Mouse (Mus musculus) macrophage (primary cell): ENCODE results near the gene Imp3. TPM values are rescaled to one million over a fixed set of nuclear protein-coding genes. Genes with fewer than 3 reads are reported as not detected.
"Not testable (repeated sequence)": the region's sequence is repeated elsewhere in the genome, so short reads cannot be mapped to it uniquely, and the experiment has no call there.

Experiments used
- H3K27ac ChIP-seq: fragments of 350-480 bp; formaldehyde crosslinking; 2 replicates; pipeline ENCODE4 v1.9.0; 2021
- H3K36me3 ChIP-seq: fragments of 350-480 bp; formaldehyde crosslinking; 2 replicates; pipeline ENCODE4 v1.9.0; 2021; ENCODE audit errors: inconsistent target
- H3K4me3 ChIP-seq: fragments of 350-480 bp; formaldehyde crosslinking; 2 replicates; pipeline ENCODE4 v1.9.0; 2021; ENCODE audit errors: inconsistent target
- H3K79me2 ChIP-seq: fragments of 350-480 bp; formaldehyde crosslinking; 2 replicates; pipeline ENCODE4 v1.9.0; 2021; ENCODE audit errors: inconsistent target
- WGBS: methylation state at CpG from one replicate; pipeline ENCODE4 v1.1.7; 2026; ENCODE audit warnings: inconsistent platforms; ENCODE audit not compliant: missing documents; 5-methylcytosine and 5-hydroxymethylcytosine counted together
- polyA plus RNA-seq: library from polyadenylated mRNA; stranded (reverse); fragments of 250-400 nt; gene quantifications from 3 replicates; pipeline ENCODE4 v1.2.4, GENCODE M21; 2018; ENCODE audit warnings: inconsistent platforms

Gene Imp3
- polyA plus RNA-seq, 1 experiment from 2014 or later: 8.7 TPM

GRCm38 (mm10) chr9:56909991-56910390 is 27.3 kb upstream of the Imp3 start:
- H3K27ac ChIP-seq, H3K4me3 ChIP-seq: not testable (repeated sequence)
- WGBS: 67% methylated on average over 4 of the region's 4 CpGs

DNA sequence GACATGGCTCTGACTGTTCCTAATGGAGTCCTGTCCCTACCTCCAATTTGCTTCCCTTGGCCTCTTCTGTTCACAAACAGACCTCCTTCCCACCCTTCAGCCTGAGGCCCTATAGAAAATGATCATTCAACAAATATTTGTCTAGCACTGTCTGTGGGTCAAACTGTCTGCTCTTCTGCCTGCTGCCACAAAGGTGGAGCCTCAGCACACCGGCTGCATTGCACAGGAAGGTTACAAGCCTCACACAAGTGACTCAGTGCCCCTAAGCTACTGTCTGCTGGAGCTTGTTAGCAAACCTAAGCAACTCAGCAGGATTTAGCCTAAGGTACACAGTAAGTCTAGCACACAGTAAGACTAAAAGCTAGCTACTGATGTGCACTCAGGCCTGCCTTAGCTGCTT is 26.3 kb upstream of the Imp3 start:
- Histone ChIP-seq H3K27ac (no peak overlapping the region), H3K36me3 (no peaks in the 10 kb centered on the region), H3K79me2 (no peaks in the 10 kb centered on the region), H3K4me3 (no peak overlapping the region)
- WGBS: 75% methylated on average over 1 of the region's 1 CpGs

More at GRCm38 (mm10) chr9:56909991-56910390, 27.3 kb upstream of the Imp3 start:
- H3K36me3 ChIP-seq, H3K79me2 ChIP-seq: not testable (repeated sequence)

DNA sequence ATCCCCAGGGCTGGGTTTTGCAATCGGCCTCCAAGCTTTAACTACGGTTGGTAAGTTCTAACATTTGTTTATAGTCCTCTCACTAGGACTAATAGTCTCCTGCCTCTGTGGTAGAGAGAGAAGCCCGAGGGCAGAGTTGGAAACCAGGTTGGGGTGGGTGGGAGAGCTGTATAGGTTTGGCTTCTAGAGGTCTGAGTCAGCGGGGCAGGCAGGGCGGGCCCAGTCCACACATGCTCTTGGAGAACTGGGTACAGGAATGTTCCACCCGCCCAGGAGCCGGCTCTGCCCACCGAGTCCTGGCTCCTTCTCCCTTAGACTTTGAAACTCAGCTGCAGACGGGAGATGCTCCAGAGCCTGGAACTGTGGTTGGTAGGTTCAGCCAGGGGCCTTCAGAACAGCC is 23.3 kb upstream of the Imp3 start:
- WGBS: 88% methylated on average over 9 of the region's 9 CpGs
- no peaks in the 10 kb centered on the region for H3K79me2 ChIP-seq
- H3K36me3 ChIP-seq: peaks cover 17% of the 10 kb centered on the region
- H3K4me3 ChIP-seq: no peak overlapping the region
- H3K27ac ChIP-seq: no peak overlapping the region

DNA sequence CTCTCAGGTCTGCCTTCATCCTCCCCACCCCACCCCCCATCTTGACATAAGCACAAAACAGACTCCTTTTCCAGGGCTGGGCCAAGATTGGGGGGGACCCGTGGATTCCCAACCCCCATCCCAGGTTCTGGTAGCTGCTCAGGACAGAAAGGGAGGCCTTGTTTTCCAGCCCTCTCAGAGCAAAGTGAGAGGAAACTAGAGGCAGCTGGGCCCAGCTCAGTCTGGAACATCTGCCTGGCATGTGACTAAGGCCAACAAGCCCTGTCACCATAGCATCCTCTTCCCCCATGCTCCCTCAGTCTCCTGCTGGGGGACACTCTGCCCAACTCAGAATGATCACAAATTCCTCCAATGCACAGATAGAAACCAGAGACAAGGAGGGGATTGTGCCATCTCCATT is 22.2 kb upstream of the Imp3 start:
- WGBS: 75% methylated on average over 1 of the region's 1 CpGs
- peaks cover 24% of the 10 kb centered on the region for H3K36me3 ChIP-seq
- no peak overlapping the region for H3K4me3 ChIP-seq
- H3K79me2 ChIP-seq: no peaks in the 10 kb centered on the region
- H3K27ac ChIP-seq: no peak overlapping the region

DNA sequence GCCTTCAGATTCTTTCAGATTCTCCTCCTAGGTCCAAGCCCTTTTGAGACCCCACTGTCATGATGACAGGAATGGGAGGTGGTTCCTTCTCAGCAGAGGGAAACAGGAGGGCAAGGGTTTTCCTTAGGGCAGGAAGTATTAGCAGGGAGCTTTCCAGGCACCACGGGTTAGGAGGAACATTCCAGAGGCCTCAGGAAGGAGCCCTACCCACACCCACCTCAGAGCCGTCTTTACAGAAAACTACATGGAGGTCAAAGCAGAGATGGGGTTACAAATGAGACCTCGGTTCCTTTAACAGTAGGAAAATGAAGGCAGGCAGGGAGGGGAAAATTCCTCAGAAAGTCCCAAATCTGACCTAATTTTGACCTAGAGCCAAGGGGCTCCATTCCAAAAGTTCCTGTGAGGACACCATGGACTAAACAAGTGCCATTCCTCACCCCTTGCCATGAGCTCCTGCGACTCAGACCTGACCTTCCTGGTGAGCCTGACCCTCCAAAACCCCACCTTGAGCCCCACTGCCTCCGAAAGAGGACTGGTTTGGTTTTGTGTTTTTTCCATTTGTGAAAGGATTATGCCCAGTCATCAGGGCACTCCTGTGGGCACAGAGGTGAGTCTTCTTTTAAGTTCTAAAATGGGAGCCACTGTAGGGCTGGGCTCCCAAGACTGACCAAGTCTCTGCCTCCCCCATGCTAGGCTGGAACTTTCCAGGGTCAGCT is 21.4 kb upstream of the Imp3 start:
- H3K27ac ChIP-seq: no peak overlapping the region
- no peak overlapping the region for H3K4me3 ChIP-seq
- peaks cover 25% of the 10 kb centered on the region for H3K36me3 ChIP-seq
- WGBS: 87% methylated on average over 5 of the region's 5 CpGs
- no peaks in the 10 kb centered on the region for H3K79me2 ChIP-seq

DNA sequence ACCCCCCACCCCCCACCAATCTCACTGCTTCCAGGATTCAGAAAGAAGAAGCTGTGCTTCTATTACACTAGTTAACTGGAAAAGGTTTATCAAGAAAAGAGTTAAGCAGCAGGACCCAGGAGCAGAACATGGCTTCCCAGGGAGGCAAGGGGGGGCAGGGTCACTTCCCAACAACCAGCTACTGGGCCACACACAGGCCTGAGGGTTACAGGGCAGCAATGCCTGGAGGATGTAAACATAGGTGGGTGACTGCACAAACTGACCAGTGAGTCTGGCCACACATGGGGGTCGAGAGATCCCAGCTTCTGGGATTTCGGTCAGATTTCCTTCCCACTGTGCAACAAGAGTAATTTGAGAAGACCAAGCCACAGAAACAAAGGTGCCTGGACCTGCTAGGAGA is 20.1 kb upstream of the Imp3 start:
- Histone ChIP-seq H3K27ac (no peak overlapping the region), H3K36me3 (peaks cover 36% of the 10 kb centered on the region), H3K4me3 (no peak overlapping the region), H3K79me2 (no peaks in the 10 kb centered on the region; the same call in 1 of the 2 replicates)
- 83% methylated on average over 2 of the region's 2 CpGs for WGBS

- Histone ChIP-seq H3K27ac (no peak overlapping the region), H3K79me2 (peaks cover 5% of the 10 kb centered on the region; the same call in 1 of the 2 replicates), H3K36me3 (peaks cover 39% of the 10 kb centered on the region), H3K4me3 (no peak overlapping the region)
- WGBS: 96% methylated on average over 13 of the region's 13 CpGs
Observed at GRCm38 (mm10) chr9:56918466-56918865, 18.8 kb upstream of the Imp3 start.

- no peak overlapping the region for H3K27ac ChIP-seq
- 76% methylated on average over 4 of the region's 4 CpGs for WGBS
- H3K4me3 ChIP-seq: no peak overlapping the region
- peaks cover 29% of the 10 kb centered on the region; the same call in 1 of the 2 replicates for H3K79me2 ChIP-seq
- peaks cover 33% of the 10 kb centered on the region for H3K36me3 ChIP-seq
Observed at GRCm38 (mm10) chr9:56922746-56923145, 14.5 kb upstream of the Imp3 start.

DNA sequence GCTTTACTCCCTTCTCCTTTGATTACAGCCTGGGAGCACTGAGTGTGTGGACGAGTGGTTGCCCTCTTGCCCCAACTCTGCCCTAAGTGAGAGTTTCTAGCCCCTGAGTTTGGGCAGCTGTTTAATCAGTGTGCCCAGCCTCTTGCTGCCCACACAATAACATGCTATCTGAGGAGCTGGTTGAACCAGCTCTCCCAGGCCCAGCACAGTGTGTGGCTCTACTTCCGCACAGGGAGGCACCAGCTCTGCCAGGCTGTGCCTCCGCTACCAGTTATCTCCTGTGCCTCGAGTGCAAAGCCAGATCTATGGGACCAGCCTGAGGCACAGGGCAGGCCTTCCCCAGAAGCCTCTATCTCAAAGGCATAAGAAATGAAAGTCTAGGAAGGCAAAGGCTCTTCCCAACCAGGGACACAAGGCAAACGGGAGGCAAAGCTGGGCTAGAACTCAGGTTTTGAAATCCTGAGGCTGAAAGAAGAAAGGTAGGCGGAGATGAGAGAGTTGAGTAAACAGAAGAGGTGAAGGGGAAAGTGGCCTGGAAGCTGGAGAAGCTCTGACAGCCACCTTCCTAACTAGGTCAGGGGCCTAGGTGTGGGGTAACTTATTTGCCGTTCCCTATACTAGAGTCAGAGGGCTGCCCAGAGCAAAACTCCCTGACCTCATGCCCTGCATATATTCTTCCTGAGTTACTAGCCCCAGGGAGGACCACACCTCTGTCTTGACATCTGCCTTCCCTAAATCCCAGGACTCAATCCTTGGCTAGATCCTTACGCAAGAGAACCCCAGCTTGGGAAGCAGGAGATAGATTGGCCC is 13.2 kb upstream of the Imp3 start:
- Histone ChIP-seq H3K79me2 (peaks cover 29% of the 10 kb centered on the region; the same call in 1 of the 2 replicates), H3K27ac (peak overlapping the region; percentile 57), H3K4me3 (no peak overlapping the region), H3K36me3 (peaks cover 22% of the 10 kb centered on the region; the same call in 1 of the 2 replicates)
- 76% methylated on average over 8 of the region's 8 CpGs for WGBS

- 20% methylated on average over 7 of the region's 7 CpGs for WGBS
- no peak overlapping the region for H3K4me3 ChIP-seq
- peaks cover 20% of the 10 kb centered on the region; the same call in 1 of the 2 replicates for H3K36me3 ChIP-seq
- H3K27ac ChIP-seq: peak overlapping the region; percentile 57
- H3K79me2 ChIP-seq: peaks cover 29% of the 10 kb centered on the region; the same call in 1 of the 2 replicates
Observed at GRCm38 (mm10) chr9:56924651-56925027, 12.6 kb upstream of the Imp3 start.

GRCm38 (mm10) chr9:56925291-56926024 is 11.8 kb upstream of the Imp3 start:
- Histone ChIP-seq H3K4me3 (no peak overlapping the region), H3K36me3 (peaks cover 14% of the 10 kb centered on the region; the same call in 1 of the 2 replicates), H3K27ac (peak overlapping the region; percentile 57; the same call in 1 of the 2 replicates), H3K79me2 (peaks cover 29% of the 10 kb centered on the region; the same call in 1 of the 2 replicates)
- 96% methylated on average over 26 of the region's 26 CpGs for WGBS

GRCm38 (mm10) chr9:56926025-56926360 is 11.3 kb upstream of the Imp3 start:
- no peak overlapping the region for H3K27ac ChIP-seq
- peaks cover 29% of the 10 kb centered on the region; the same call in 1 of the 2 replicates for H3K79me2 ChIP-seq
- peaks cover 14% of the 10 kb centered on the region; the same call in 1 of the 2 replicates for H3K36me3 ChIP-seq
- WGBS: 94% methylated on average over 10 of the region's 10 CpGs
- no peak overlapping the region for H3K4me3 ChIP-seq

DNA sequence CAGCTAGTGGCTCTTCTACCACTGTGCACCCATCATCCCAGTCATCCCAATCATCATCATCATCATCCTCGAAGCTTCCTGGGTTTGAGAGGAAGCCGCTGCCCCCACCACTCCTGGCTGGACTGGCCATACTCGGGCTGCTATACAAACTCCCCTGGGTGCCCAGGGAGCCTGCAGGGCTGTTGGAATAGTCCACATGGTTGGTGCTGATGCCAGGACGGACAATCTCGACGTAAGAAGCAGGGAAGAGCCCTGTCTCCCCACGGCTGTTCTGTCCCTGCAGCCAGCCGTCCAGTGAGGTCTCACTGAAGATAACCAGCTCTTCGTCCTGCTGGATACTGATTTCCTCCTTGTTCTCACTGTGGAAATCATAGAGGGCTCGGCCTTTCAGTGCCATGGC is 10.9 kb upstream of the Imp3 start:
- Histone ChIP-seq H3K4me3 (no peak overlapping the region), H3K36me3 (peaks cover 11% of the 10 kb centered on the region; the same call in 1 of the 2 replicates), H3K79me2 (peaks cover 29% of the 10 kb centered on the region; the same call in 1 of the 2 replicates), H3K27ac (no peak overlapping the region)
- 97% methylated on average over 10 of the region's 10 CpGs for WGBS

DNA sequence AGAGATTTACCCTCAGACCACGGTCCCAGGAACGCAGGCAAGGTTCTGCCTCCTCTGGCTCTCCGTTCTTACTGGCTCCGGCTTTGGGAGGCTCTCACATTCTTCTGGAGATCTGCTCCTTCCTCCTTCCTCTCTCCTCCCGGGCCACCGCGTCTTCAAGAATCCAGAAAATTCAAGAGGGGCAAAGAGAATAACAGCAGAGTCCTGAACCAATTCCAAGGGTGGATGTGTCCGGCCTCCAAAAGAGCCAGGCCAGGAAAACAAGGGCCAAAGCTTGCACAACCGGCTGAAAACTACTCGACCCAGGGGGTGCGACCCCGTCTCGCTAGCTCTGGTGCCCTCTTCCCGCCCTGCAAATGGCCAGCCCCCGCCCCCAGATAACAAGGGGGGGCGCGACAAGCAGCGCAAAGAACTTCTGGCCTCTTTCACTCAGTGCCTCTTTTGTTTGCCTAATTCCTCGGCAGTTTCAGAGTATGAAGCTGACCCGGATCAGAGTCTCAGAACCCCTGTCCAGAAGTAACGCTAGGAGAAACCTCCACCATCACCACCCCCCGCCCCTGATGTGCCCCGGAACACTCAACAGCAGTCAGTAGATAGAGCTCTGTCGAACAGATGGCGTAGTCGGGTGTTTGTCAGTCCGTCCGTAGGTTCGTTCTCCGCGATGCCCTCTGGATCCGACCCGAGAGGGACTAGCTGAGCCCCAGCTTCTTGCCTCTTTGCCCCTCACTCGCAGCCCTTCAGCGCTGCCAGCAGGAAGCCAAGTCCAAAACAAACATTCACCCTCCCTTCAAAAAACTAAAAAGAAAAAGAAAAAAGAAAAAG is 9.9 kb upstream of the Imp3 start:
- Histone ChIP-seq H3K36me3 (peaks cover under 1% of the 10 kb centered on the region; the same call in 1 of the 2 replicates), H3K4me3 (peak overlapping the region; percentile 79), H3K27ac (peak overlapping the region; percentile 49), H3K79me2 (peaks cover 29% of the 10 kb centered on the region; the same call in 1 of the 2 replicates)
- 10% methylated on average over 31 of the region's 35 CpGs for WGBS
